Mouse (Mus musculus) cerebellum, postnatal 4 days (tissue): ENCODE results near the gene Dhx34.

Source experiments
- DNase-seq, 2 experiments: peaks; one replicate each; pipeline ENCODE4 v3.0.0; 2022; ENCODE audit warnings: low spot score in 2 of 2, mixed read lengths in 1 of 2

Gene Dhx34

GRCm38 (mm10) chr7:16210862-16211365 is 10.9 kb downstream of the Dhx34 start:
- DNase-seq = no peak

- no peak for DNase-seq
Measured at GRCm38 (mm10) chr7:16208781-16209665, 12.8 kb downstream of the Dhx34 start.

- DNase-seq = no peak
Measured at GRCm38 (mm10) chr7:16207496-16207895, 14.3 kb downstream of the Dhx34 start.

- DNase-seq = no peak
Measured at GRCm38 (mm10) chr7:16207076-16207475, 14.8 kb downstream of the Dhx34 start.

- no peak for DNase-seq
Measured at GRCm38 (mm10) chr7:16204791-16205190, 17.0 kb downstream of the Dhx34 start.

- no peak for DNase-seq
Measured at GRCm38 (mm10) chr7:16203505-16203903, 18.3 kb downstream of the Dhx34 start.

GRCm38 (mm10) chr7:16202756-16203504 is 18.9 kb downstream of the Dhx34 start:
- no peak for DNase-seq

- no peak for DNase-seq
Measured at GRCm38 (mm10) chr7:16201136-16201535, 20.7 kb downstream of the Dhx34 start.

- DNase-seq = no peak
Measured at GRCm38 (mm10) chr7:16198540-16198939, 23.3 kb downstream of the Dhx34 start.

GRCm38 (mm10) chr7:16197166-16197565 is 24.7 kb downstream of the Dhx34 start:
- DNase-seq = no peak

- DNase-seq = no peak
Measured at GRCm38 (mm10) chr7:16196616-16197015, 25.2 kb downstream of the Dhx34 start.

GRCm38 (mm10) chr7:16193702-16194101 is 28.1 kb downstream of the Dhx34 start:
- DNase-seq = no peak

GRCm38 (mm10) chr7:16192315-16192714 is 29.5 kb downstream of the Dhx34 start:
- DNase-seq = peak; percentile 76 to 86

- no peak for DNase-seq
Measured at GRCm38 (mm10) chr7:16187494-16187893, 34.3 kb downstream of the Dhx34 start.

GRCm38 (mm10) chr7:16183663-16184062 is 38.2 kb downstream of the Dhx34 start:
- no peak for DNase-seq

- no peak for DNase-seq
Measured at GRCm38 (mm10) chr7:16178114-16178513, 43.7 kb downstream of the Dhx34 start.

- no peak for DNase-seq
Measured at GRCm38 (mm10) chr7:16175542-16175931, 46.3 kb downstream of the Dhx34 start.

- peak; percentile 33 to 69 for DNase-seq
Measured at GRCm38 (mm10) chr7:16174597-16175541, 47.0 kb downstream of the Dhx34 start, which contains the start of gene Meis3. TSS of gene Meis3 (plus strand) at chr7:16175090.

GRCm38 (mm10) chr7:16173146-16173545 is 48.7 kb downstream of the Dhx34 start:
- no peak for DNase-seq

- no peak for DNase-seq
Measured at GRCm38 (mm10) chr7:16172586-16173140, 49.2 kb downstream of the Dhx34 start.

- DNase-seq = no peak
Measured at GRCm38 (mm10) chr7:16172141-16172581, 49.7 kb downstream of the Dhx34 start.
